Mouse (Mus musculus) spleen, adult 2 months (tissue): ENCODE results near the gene Dnajb11. TPM values are rescaled to one million over a fixed set of nuclear protein-coding genes. Genes with fewer than 3 reads are reported as not detected.

Experiments
- DNase-seq, 2 experiments: peaks; one replicate each; pipeline versions ENCODE4 v3.0.0 to v3.0.0-alpha.2; 2012 to 2021; ENCODE audit warnings: low spot score in 2 of 2, low read depth in 1 of 2
- H3K27ac ChIP-seq: fragments of 200-500 bp; 2 replicates; pipeline ENCODE4 v1.5.1; 2012; ENCODE audit warnings: low read length, inconsistent platforms; ENCODE audit not compliant: insufficient read depth
- H3K27me3 ChIP-seq: fragments of 200-500 bp; 2 replicates; pipeline ENCODE4 v1.6.1; 2012; ENCODE audit warnings: mild to moderate bottlenecking, moderate library complexity, low read length, inconsistent platforms; ENCODE audit not compliant: control insufficient read depth, insufficient read depth
- H3K36me3 ChIP-seq: fragments of 200-500 bp; 2 replicates; pipeline ENCODE4 v1.6.1; 2012; ENCODE audit warnings: mild to moderate bottlenecking, low read length, inconsistent platforms; ENCODE audit not compliant: control insufficient read depth, insufficient read depth
- H3K4me1 ChIP-seq: fragments of 200-500 bp; 2 replicates; pipeline ENCODE4 v1.6.1; 2011; ENCODE audit warnings: inconsistent platforms; ENCODE audit not compliant: control insufficient read depth, insufficient read depth, insufficient read length
- H3K4me3 ChIP-seq: fragments of 200-500 bp; 2 replicates; pipeline ENCODE4 v1.5.1; 2011; ENCODE audit warnings: mild to moderate bottlenecking, inconsistent platforms; ENCODE audit not compliant: insufficient read depth, insufficient read length; ENCODE audit errors: extremely low read depth
- CTCF ChIP-seq: fragments of 200-500 bp; IDR thresholded peaks from 2 replicates; pipeline ENCODE4 v1.5.1; 2011; ENCODE audit warnings: mild to moderate bottlenecking, inconsistent platforms; ENCODE audit not compliant: insufficient read depth, insufficient read length, insufficient replicate concordance; ENCODE audit errors: extremely low read depth
- POLR2A ChIP-seq: fragments of 200-500 bp; IDR thresholded peaks from 2 replicates; pipeline ENCODE4 v1.6.1; 2011; ENCODE audit warnings: low read depth, low read length, inconsistent platforms
- WGBS: fragments of 180-500 bp; shearing (Covaris S2); methylation state at CpG from one replicate; pipeline ENCODE4 v1.1.7; 2018; 5-methylcytosine and 5-hydroxymethylcytosine counted together
- polyA plus RNA-seq: library from polyadenylated mRNA; depleted of rRNA; stranded (reverse); fragments of >200 nt; gene quantifications from 2 replicates; pipeline ENCODE4 v1.2.3, GENCODE M21; 2012

Gene Dnajb11
- polyA plus RNA-seq, 1 experiment: 13.3 TPM

DNA sequence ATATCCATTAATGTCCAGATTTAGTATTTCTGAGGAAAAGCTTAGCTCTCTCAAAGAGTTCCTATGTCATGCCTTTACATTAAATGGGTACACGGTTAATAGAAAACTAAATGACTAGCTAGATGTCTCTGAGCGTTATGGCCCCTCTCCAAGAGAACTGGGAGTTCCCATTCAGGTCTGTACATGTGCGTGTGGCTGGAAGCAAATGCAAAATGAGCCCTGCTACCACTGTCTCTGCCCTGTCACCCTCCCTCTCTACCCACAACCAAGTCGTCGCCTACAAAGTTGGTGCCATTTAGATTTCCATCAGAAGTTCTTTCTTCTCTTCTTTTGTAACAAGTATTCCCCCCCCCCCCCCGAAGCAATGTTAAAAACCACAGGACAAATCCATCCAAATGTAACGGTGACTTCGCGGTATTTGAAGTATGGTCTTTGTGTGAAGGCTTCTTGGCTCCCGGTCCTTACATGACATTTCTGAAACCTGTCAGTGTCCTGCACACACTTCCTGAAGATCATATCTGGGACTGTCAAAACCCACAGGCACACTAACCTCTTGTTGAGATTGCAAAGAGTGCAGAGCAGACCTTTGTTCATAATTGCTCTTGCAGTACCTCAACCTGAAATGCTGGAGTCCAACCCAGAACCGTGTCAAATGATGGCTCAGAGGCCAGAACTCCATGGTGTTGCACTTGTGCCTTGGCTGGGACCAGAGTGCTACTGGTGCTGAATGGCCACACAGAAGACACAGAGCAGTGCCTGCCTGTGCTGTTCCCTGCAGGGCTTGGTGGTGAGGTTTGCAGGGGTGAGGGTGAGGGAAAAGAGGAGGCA is 33.3 kb downstream of the Dnajb11 start, which contains the start of gene Ahsg:
Ahsg (plus strand) TSS at position 595 of the 828 bp plus-strand sequence.
- DNase-seq: no peak
- Histone ChIP-seq H3K4me1 (no peaks in the 10 kb centered on the region), H3K27me3 (no peaks in the 10 kb centered on the region), H3K4me3 (no peak within 1 kb of the TSS), H3K36me3 (no peaks in the 10 kb centered on the region), H3K27ac (no peak within 1 kb of the TSS)
- TF ChIP-seq CTCF (no peak), POLR2A (no peak)
- 16% methylated on average over 11 of the region's 11 CpGs for WGBS

DNA sequence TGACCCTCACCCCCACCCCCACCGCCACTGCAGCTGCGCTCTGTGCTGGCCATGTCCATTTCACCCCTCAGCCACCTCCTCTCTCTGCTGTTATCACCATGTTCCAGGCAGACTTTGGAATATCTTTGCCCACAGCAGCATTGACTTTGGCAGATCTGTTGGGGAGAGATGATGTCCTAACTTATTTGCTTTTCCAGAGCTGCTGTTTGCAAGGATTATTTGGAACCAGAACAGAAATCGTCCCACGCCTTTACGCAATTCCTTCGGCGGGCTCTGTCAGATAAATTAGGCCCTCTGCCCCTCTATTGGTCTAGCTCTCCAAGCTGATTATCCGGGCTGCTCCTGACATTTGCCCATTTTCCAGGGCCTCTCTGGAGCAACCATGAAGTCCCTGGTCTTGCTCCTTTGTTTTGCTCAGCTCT is 34.1 kb downstream of the Dnajb11 start:
- Histone ChIP-seq H3K36me3 (no peaks in the 10 kb centered on the region), H3K27me3 (no peaks in the 10 kb centered on the region), H3K27ac (no peak overlapping the region), H3K4me1 (no peaks in the 10 kb centered on the region; the same call in 1 of the 2 replicates), H3K4me3 (no peak overlapping the region)
- DNase-seq: no peak
- TF ChIP-seq POLR2A (no peak), CTCF (no peak)
- WGBS: 95% methylated on average over 8 of the region's 8 CpGs

- Histone ChIP-seq H3K36me3 (no peaks in the 10 kb centered on the region), H3K27me3 (no peaks in the 10 kb centered on the region), H3K4me3 (no peak overlapping the region), H3K4me1 (no peaks in the 10 kb centered on the region; the same call in 1 of the 2 replicates), H3K27ac (no peak overlapping the region)
- DNase-seq: no peak
- TF ChIP-seq POLR2A (no peak), CTCF (no peak)
- 86% methylated on average over 8 of the region's 8 CpGs for WGBS
Measured at GRCm38 (mm10) chr16:22894095-22894494, 36.5 kb downstream of the Dnajb11 start.

- Histone ChIP-seq H3K36me3 (no peaks in the 10 kb centered on the region), H3K27ac (no peak overlapping the region), H3K4me1 (no peaks in the 10 kb centered on the region; the same call in 1 of the 2 replicates), H3K4me3 (no peak overlapping the region), H3K27me3 (no peaks in the 10 kb centered on the region)
- TF ChIP-seq CTCF: no peak
- TF ChIP-seq POLR2A: no peak
- no peak for DNase-seq
- 80% methylated on average over 2 of the region's 2 CpGs for WGBS
Measured at GRCm38 (mm10) chr16:22896618-22897017, 39.0 kb downstream of the Dnajb11 start.

- Histone ChIP-seq H3K36me3 (no peaks in the 10 kb centered on the region), H3K4me1 (no peaks in the 10 kb centered on the region; the same call in 1 of the 2 replicates), H3K27ac (no peak overlapping the region), H3K27me3 (no peaks in the 10 kb centered on the region), H3K4me3 (no peak overlapping the region)
- no peak for TF ChIP-seq CTCF
- no peak for TF ChIP-seq POLR2A
- DNase-seq: no peak
- WGBS: 25% methylated on average over 5 of the region's 5 CpGs
Measured at GRCm38 (mm10) chr16:22899346-22899745, 41.7 kb downstream of the Dnajb11 start.

- TF ChIP-seq CTCF (no peak), POLR2A (no peak)
- no peaks in the 10 kb centered on the region for H3K36me3 ChIP-seq
- H3K4me1 ChIP-seq: no peaks in the 10 kb centered on the region; the same call in 1 of the 2 replicates
- no peak overlapping the region for H3K4me3 ChIP-seq
- no peak for DNase-seq
- no peak overlapping the region for H3K27ac ChIP-seq
- whole genome bisulfite sequencing: 87% methylated on average over 10 of the region's 10 CpGs
- H3K27me3 ChIP-seq: no peaks in the 10 kb centered on the region
Measured at GRCm38 (mm10) chr16:22899866-22900570, 42.4 kb downstream of the Dnajb11 start.
